Mouse (Mus musculus) gastrocnemius, postnatal 10 days (tissue): ENCODE data around the gene Nutf2. TPM values are rescaled to one million over a fixed set of nuclear protein-coding genes. Genes with fewer than 3 reads are reported as not detected.

Experiments
- DNase-seq: peaks from one replicate; pipeline ENCODE4 v3.0.0; 2021; ENCODE audit warnings: mixed read lengths
- total RNA-seq, 2 experiments: library from RNA; stranded (reverse); gene quantifications; 2 replicates each; pipeline ENCODE4 v1.2.3; 2021

Nutf2 gene
- total RNA-seq, 2 experiments from 2014 or later, result 65.5 to 80.5 TPM

DNA sequence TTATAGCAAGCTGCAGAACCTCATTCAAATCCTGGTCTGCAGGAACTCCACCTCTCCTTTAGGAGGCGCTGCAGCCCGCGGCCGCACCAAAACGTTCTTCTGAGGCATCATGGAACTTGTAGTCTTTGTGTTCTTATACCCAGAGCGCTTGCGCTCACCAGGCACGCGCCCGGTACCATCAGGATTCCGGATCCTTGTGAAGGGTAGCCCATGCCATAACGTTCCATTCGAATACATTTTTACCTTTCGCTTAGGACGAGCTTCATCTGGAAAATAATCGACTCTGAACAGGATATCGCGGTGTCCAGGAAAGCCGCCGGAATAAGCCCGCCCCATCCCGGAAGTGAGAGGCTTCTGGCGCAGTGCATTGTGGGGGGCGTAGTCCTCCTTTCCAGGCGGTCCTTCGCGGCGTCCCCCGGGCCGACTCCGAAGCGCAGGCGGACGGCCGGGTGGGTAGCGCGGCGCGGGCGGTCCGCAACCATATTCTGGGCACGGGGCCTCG, 5.6 kb upstream of the Nutf2 start, which contains the start of gene Thap11:
Gene Thap11, plus strand, starts transcription at position 418 of the 502 bp plus-strand sequence.
- peak; percentile 93 for DNase-seq

DNA sequence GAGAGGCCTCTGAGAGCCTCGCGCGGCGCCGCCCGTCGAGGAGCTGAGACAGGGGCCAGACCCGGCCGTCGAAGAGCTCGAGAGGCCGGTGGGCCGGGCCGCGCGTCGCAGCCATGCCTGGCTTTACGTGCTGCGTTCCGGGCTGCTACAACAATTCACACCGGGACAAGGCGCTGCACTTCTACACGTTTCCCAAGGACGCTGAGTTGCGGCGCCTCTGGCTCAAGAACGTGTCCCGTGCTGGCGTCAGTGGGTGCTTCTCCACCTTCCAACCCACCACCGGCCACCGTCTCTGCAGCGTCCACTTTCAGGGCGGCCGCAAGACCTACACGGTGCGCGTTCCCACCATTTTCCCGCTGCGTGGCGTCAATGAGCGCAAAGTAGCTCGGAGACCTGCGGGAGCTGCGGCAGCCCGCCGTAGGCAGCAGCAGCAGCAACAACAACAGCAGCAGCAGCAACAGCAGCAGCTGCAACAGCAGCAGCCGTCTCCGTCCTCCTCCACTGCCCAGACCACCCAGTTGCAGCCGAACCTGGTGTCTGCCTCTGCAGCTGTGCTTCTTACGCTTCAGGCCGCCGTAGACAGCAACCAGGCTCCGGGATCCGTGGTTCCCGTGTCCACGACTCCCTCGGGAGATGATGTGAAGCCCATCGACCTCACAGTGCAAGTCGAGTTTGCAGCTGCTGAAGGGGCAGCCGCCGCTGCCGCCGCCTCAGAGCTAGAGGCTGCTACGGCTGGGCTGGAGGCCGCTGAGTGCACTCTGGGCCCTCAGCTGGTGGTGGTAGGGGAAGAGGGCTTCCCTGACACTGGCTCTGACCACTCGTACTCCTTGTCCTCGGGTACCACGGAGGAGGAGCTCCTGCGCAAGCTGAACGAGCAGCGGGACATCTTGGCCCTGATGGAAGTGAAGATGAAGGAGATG, 4.9 kb upstream of the Nutf2 start:
- DNase-seq, result peak; percentile 59

DNA sequence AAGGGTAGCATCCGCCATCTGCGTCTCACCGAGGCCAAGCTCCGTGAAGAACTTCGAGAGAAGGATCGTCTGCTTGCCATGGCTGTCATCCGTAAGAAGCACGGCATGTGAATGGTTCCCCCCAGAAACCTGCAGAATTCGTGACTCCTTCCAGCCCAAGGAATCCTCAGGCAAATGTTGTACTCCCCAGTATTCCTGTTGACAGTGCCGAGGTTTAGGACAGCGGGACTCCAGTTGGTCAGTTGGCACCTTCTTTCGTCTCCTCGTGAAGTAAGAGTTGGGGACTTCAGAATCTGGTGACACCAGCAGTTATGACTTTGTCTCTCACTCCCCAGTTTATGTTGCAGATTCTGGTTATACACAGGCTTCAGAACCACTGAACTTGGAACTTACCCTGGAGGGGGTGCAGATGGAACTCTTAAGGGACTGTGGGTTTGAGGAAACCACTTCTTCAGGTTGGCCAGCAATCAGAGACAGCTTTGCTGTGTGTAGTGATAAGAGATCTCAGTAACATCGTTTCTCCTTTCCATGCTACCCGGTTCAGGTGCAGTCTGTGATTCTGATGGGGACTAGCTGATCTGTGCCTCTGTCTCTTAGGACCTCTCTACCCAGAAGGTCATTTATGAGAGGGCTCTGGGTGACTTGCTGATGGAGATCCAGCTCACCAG, 4.1 kb upstream of the Nutf2 start:
- no peak for DNase-seq

DNA sequence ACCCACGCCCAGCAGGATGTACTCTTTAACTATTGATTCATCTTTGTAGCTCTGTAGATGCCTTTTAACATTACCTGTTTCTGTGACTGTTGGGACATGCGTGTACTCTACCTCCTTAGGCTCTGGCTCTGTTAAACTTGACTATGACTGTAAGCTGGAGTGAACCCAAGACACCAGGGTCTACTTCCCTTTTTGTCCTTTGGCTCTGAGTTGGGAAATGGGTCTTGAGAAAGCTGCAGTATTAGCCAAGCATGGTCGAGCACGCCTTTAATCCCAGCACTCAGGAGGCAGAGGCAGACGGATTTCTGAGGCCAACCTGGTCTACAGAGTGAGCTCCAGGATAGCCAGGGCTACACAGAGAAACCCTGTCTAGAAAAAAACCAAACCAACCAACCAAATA, 1.9 kb upstream of the Nutf2 start:
- no peak for DNase-seq

DNA sequence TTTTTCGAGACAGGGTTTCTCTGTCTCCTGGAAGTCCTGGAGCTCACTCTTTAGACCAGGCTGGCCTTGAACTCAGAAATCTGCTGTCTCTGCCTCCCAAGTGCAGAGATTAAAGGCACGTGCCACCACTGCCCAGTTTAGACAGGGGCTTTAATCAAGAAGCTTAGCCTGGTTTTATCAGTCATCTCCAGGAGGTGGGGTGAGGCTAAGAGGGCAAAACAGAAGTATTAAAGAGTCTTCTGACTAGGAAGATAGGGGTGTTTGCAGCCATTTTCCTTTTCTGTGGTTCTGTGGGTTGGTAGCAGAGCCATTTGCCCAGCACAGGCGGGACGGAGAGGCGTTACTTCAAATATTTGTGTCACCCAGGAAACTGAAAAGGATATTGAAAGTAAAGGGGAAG, 1.1 kb upstream of the Nutf2 start:
- no peak for DNase-seq

DNA sequence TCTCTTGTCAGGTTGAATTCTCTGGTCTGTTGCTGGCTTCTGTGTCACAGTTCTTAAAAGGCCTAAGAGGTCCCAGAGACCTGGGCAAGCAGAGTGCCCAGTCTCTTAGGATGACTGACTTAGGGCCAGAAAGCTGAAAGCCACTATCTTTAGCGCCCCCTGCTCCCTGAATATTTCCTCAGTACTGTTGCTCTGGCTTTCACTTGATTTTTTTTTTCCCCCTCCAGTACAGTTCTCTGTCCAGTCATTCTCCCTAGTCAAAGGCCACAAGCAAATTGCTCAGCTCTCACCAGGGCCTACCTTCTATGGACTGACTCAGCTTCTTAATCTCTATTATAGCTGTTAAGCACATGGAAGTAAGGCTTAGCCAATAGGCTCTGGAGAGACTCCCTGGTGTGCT, 1.6 kb downstream of the Nutf2 start:
- DNase-seq, result no peak

DNA sequence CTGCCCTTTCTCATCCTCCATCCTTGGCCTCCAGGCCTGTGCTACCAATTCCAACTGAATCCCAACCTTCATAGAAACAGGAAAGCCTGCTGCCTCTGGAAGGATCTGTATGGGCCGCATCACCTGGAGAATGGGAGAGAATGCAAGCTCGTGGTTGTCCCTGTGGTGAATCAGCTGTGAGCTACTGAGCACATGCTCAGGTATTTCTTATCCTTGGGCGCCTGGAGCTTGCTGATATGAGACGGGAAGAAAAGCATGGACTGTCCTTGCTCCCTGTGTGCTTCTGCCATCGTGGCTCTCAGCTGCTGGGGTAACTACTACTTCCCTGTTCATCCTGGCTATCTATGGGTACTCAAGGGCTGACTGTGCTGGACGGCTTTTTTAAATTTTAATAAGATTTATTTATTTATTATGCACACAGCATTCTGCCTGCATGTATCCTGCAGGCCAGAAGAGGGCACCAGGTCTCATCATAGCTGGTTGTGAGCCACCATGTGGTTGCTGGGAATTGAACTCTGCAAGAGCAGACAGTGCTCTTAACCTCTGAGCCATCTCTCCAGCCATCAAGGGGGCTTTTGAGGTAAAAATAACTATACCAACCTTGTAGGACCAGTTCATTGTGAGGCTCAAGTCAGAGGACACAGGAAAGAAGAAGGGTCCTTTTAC, 6.1 kb downstream of the Nutf2 start:
- DNase-seq, result no peak

DNA sequence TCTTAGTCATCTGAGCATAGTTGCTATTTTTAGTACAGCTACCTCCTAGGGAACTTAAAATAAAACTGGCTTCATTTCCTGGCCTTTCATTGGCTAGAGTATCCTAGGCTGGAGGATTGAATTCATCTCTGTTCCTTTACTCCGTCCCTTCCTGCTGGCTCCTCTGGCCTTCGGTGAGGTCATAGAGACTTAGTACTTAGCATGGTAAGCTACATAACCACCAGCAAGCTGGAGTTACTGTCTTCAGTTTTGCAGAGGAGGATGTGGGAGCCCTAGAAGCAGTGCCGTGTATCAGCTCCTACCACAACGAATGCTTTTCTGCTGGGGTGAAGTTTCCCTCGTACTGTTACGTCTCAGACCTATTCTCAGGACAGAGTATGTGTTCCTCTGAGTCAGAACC, 13.9 kb downstream of the Nutf2 start:
- DNase-seq, result no peak

DNA sequence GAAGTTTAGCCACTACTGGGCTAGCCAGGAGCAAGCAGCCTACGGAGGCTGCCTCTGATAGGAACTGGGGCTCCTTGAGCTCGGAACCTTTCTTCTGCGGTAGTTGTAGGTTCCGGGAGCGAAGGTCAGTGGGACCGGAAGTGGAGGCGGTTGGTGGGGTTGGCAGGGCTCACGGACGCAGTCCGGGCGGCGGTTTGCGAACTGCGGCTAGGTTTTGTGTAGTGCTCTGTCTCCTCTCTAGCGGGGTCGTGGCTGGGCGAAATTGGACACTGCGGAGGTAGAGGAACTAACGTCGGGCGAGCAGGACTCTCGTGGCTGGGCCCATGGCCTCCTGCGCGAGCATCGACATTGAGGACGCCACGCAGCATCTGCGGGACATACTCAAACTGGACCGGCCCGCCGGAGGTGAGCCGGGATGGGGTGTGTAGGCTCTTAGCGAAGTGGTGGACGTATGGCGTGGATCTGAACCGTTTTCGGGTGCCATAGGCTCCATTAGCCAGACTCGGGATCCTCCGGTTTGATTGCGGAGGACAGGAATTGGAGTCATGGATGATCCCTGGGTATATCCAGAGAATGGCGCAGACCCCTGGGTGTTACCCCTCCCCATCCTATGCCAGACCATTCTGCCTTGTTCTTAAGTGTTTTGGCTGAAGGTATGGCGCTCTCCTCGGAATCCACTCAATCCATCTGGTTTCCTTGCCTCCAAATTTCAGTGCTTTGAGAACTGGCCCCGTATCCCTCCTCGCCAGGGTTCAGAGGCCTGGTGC, 20.6 kb downstream of the Nutf2 start, which contains the start of gene Edc4:
Gene Edc4, plus strand, starts transcription at position 128 of the 767 bp plus-strand sequence.
- DNase-seq, result peak; percentile 84

DNA sequence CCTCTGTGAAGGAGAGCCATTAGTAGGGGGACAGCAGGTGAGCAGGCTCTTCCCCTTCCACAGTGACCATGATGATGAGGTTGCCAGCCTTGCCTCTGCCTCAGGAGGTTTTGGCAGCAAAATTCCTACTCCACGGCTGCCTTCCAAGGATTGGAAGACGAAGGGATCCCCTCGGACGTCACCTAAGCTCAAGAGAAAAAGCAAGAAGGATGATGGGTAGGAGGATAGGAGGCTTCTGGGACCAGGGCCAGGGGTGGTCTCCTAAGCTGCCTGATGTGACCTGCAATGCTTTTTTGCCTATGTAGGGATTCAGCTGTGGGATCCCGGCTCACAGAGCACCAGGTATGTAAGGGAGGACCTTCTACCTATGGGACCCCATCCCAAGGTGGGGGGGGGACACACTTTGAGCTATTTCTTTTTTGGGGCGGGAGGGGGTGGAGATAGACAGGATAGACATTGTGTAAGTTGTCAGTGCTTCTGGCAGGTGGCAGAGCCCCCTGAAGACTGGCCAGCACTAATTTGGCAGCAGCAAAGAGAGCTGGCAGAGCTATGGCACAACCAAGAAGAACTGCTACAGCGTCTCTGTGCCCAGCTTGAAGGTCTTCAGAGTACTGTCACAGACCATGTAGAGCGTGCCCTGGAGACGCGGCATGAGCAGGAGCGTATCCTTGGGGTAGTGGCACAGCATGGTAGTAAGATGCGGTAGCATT, 29.5 kb downstream of the Nutf2 start:
- DNase-seq, result no peak

DNA sequence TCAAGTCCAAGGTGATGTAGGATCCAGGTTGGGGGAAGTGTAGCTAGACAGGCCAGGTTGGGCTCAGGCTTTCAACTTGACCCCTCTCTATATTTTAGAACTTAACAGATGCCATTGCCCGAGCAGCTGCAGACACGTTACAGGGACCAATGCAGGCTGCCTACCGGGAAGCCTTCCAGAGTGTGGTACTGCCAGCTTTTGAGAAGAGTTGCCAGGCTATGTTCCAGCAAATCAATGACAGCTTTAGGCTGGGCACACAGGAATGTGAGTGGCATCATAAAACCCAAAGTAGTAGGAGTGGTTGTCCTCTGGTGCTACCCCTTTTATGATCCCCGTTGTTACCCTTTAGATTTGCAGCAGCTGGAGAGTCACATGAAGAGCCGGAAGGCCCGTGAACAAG, 30.5 kb downstream of the Nutf2 start:
- peak; percentile 47 for DNase-seq

DNA sequence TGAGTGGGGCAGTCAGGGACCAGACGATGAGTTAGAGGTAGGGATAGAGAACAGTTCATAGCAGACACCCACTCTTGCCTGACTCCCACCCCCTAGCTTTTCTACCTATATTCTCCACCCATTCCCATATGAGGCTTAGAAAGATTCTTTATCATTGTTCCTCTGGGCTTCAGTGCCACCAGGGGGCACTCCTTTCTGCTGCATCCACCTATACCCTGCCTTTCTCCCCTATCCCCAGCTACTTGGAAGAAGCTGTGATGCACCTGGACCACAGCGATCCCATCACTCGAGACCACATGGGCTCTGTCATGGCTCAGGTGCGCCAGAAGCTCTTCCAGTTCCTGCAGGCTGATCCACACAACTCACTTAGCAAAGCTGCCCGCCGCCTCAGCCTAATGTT, 32.1 kb downstream of the Nutf2 start:
- DNase-seq, result no peak

DNA sequence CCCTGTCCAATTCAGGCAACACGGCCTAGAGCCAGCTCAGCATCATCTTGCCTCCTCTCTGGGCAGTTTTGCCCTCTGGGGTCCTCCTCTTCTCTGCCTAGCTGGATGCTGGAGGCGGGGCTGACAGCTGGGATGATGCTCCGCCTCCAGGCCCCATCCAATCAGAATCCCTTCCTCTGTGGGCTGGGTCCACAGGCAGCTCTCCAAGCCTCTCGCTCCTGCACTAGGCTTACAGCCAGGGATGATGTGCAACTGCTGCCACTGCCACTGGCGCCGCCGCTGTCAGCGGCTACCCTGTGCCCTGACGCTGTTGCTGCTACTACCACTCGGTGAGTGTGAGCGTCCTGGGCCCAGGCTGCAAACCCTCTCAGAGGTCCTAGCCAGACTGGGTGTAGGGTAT, 33.0 kb downstream of the Nutf2 start, which contains the start of gene Nrn1l:
Gene Nrn1l, plus strand, starts transcription at position 229 of the 400 bp plus-strand sequence.
- DNase-seq, result peak; percentile 72

DNA sequence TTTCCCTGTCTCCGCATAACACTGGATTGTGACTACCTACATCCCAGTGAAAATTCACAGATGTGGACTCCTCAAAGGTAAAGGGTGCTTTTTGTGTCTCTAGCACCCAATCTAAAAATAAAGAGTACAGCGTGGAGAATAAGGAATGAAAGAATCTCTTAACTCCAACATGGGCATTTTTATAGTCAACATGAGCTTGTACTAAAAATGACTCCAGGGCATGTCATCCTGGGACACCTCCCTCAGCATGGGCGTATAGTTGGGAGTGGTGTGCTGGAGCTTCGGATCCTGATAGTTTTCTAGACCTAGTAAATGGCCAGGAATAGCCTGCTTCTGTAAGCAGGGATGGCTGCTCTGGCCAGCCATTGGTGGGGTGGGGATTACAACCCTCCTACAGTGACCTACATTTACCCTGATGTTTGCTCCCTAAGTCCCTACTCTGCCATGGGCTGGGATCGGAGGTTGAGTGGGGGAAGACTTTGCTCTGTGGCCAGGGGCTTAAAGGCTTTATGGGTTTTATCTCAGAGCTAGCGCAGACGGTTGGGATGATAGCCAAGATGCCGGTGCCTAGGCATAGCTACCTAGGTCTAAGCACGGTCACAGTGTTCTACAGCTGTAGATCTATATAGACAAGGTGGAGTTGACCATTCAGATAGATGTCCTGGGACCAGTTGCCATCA, 37.6 kb downstream of the Nutf2 start:
- DNase-seq, result no peak

DNA sequence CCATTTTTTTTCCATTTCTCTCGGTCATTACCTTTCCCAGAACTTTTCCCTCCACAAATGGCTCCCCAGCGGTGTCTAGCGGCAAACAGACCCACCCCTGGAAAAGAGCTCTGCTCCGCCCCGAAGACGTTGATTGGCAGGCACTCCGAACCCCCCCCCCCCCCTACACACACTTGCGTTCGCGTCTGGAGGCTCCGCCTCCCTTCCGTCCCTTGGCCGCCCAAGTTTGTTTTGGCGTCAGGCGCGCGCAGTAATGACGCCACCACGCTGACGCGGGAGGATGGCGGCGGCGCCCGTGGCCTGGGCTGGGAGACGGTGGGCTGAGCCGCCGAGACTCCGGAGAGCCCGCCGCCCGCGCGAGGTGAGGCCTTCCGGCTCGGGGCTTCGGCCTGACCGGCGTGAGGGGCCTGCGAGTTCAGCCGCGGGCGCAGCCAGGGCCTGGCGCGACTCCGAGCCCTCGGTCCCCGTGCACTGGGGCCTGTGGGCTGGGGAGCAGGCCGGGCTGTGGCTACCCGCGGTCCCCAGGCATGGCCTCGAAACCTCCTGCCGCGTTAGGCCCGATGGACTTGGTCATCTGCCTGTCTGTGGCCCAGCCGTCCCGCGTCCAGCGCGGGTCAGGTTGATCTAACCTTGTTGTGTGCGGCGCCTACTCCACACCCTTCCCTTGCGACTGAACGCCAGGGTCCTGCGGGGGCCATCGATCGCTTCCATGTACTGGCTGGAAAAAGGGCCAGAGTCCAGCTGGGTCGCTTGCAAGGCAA, 40.0 kb downstream of the Nutf2 start, which contains the start of gene Pskh1:
Gene Pskh1, plus strand, starts transcription at position 262 of the 761 bp plus-strand sequence.
- DNase-seq, result peak; percentile 92

DNA sequence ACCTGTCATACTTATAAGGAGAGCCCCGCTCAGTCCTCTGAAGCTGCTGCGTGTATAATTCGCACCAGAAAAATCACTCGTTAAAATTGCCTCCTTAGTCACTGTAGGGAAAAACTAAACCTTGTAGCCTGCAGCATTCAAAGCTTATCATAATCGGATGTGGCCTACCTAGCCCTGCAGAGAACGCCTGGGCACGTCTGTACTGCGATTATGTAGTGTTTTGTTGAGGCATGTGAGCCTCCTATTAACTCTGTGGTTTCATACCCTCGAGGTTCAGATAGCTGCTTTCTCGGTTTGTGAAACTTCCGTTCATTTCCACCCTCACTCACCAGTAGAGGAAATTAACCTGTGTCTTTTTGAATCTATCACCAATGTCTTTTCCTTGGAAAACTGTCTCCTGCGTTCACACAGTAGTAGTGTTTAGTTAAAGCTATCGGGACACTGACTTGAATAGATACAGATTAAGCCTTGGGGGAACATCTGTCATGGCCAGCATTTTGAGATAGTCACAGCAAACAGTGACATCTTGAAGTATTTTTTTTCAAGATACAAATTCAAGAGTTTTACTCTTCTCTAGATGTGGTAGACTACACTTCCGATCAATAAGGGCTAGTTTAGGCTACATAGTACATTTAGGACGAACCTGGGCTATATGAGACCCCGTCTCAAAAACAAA, 40.7 kb downstream of the Nutf2 start:
- DNase-seq, result no peak

DNA sequence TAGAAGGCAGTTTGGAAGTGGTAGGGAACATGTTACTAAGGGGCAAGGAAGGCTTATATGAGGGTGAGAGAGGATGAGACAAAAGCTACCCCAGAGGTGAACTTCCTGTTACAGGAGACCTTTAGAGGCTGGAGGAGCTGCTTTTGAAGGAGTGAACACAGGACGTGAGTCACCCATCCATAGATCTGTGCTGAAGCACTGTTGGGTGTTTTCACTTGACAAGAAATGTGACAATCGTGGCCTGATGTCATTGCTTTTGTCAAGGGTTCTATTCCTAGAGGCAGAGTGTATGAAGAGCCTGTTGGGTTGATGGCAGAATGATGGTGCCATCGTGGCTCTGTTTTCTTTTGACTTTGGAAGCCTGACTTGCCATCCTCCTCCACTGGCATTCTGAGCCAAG, 59.0 kb downstream of the Nutf2 start:
- DNase-seq, result no peak

DNA sequence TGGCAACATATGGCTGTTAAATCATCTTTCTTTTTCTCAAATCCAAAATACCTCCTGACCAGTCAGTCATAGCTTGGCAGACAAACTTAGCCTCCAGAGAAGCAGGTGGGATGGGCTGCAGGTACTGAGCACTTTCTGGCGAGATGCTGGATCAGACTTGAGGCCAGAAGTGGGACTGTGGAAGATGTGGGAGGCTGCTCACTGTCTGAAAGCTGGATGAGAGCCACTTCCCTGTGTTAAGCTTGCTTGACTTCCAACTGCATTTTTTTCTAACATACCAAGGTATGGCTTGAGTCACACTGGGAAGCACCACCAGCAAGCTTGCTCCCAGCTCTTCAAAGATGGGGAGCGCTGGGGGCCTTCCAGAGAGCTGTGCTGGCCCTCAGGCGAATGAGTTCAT, 64.7 kb downstream of the Nutf2 start:
- no peak for DNase-seq
